Mouse (Mus musculus): ENCODE measurements around the gene Rpl21. TPM values are rescaled to one million over a fixed set of nuclear protein-coding genes. Genes with fewer than 3 reads are reported as not detected.

Gene Rpl21
- total and polyA plus RNA-seq, 3 experiments = 388 to 2,344 (median 1,729) TPM

- no peaks in the 10 kb centered on the region for H3K9me3 ChIP-seq (replicated peaks)
- TF ChIP-seq CTCF (IDR thresholded peaks at IDR 0.05; ENCODE audit: low read depth, low read length) (no peak), POLR2AphosphoS5 (IDR thresholded peaks at IDR 0.05; ENCODE audit: insufficient replicate concordance, low read depth, low read length) (no peak), GATA2 (IDR thresholded peaks at IDR 0.05; ENCODE audit: borderline replicate concordance, low read depth, low read length) (no peak), GATA1 (IDR thresholded peaks at IDR 0.05; ENCODE audit: borderline replicate concordance, low read length) (no peak), TAL1 (conservative IDR thresholded peaks at IDR 0.05; ENCODE audit: low read depth, low read length) (no peak)
- no peak for DNase-seq (ENCODE audit: low spot score)
- H3K36me3 ChIP-seq (replicated peaks) = peaks cover 35% of the 10 kb centered on the region
- peaks cover 38% of the 10 kb centered on the region for H3K4me1 ChIP-seq (ENCODE audit: insufficient read depth, low read depth, low read length)
- H3K4me3 ChIP-seq (ENCODE audit: low read depth, low read length) = no peak overlapping the region; the same call in 1 of the 2 replicates
- no peaks in the 10 kb centered on the region for H3K27me3 ChIP-seq (ENCODE audit: insufficient read depth, low read length)
- no peak for ATAC-seq (ENCODE audit: extremely low read depth, insufficient number of reproducible peaks, low FRiP score, poor library complexity, severe bottlenecking)
These were observed 40.4 kb upstream of the Rpl21 start for GRCm38 (mm10) chr5:146792140-146792791.

GRCm38 (mm10) chr5:146793630-146794083 lies 39.0 kb upstream of the Rpl21 start:
- peaks cover 5% of the 10 kb centered on the region for H3K27me3 ChIP-seq (ENCODE audit: insufficient read depth, low read length)
- H3K36me3 ChIP-seq (replicated peaks) = peaks cover 25% of the 10 kb centered on the region
- no peak for DNase-seq (ENCODE audit: low spot score)
- H3K4me3 ChIP-seq (ENCODE audit: low read depth, low read length) = peak overlapping the region; percentile 84
- no peaks in the 10 kb centered on the region for H3K9me3 ChIP-seq (replicated peaks)
- TF ChIP-seq TAL1 (conservative IDR thresholded peaks at IDR 0.05; ENCODE audit: low read depth, low read length) (no peak), GATA2 (IDR thresholded peaks at IDR 0.05; ENCODE audit: borderline replicate concordance, low read depth, low read length) (no peak), GATA1 (IDR thresholded peaks at IDR 0.05; ENCODE audit: borderline replicate concordance, low read length) (no peak), CTCF (IDR thresholded peaks at IDR 0.05; ENCODE audit: low read depth, low read length) (no peak), POLR2AphosphoS5 (IDR thresholded peaks at IDR 0.05; ENCODE audit: insufficient replicate concordance, low read depth, low read length) (no peak)
- H3K4me1 ChIP-seq (ENCODE audit: insufficient read depth, low read depth, low read length) = peaks cover 46% of the 10 kb centered on the region
- no peak for ATAC-seq (ENCODE audit: extremely low read depth, insufficient number of reproducible peaks, low FRiP score, poor library complexity, severe bottlenecking)

GRCm38 (mm10) chr5:146794084-146794852 lies 38.4 kb upstream of the Rpl21 start:
- Histone ChIP-seq H3K9me3 (replicated peaks) (no peaks in the 10 kb centered on the region), H3K4me1 (ENCODE audit: insufficient read depth, low read depth, low read length) (peaks cover 52% of the 10 kb centered on the region), H3K27me3 (ENCODE audit: insufficient read depth, low read length) (peaks cover 5% of the 10 kb centered on the region), H3K4me3 (ENCODE audit: low read depth, low read length) (peak overlapping the region; percentile 84), H3K36me3 (replicated peaks) (peaks cover 21% of the 10 kb centered on the region)
- DNase-seq (ENCODE audit: low spot score) (peak; percentile 45), ATAC-seq (ENCODE audit: extremely low read depth, insufficient number of reproducible peaks, low FRiP score, poor library complexity, severe bottlenecking) (no peak)
- TF ChIP-seq TAL1 (conservative IDR thresholded peaks at IDR 0.05; ENCODE audit: low read depth, low read length) (no peak), GATA2 (IDR thresholded peaks at IDR 0.05; ENCODE audit: borderline replicate concordance, low read depth, low read length) (no peak), CTCF (IDR thresholded peaks at IDR 0.05; ENCODE audit: low read depth, low read length) (no peak), GATA1 (IDR thresholded peaks at IDR 0.05; ENCODE audit: borderline replicate concordance, low read length) (no peak), POLR2AphosphoS5 (IDR thresholded peaks at IDR 0.05; ENCODE audit: insufficient replicate concordance, low read depth, low read length) (no peak)

- TF ChIP-seq POLR2AphosphoS5 (IDR thresholded peaks at IDR 0.05; ENCODE audit: insufficient replicate concordance, low read depth, low read length) = no peak
- TF ChIP-seq GATA1 (IDR thresholded peaks at IDR 0.05; ENCODE audit: borderline replicate concordance, low read length) = no peak
- no peak for TF ChIP-seq CTCF (IDR thresholded peaks at IDR 0.05; ENCODE audit: low read depth, low read length)
- TF ChIP-seq TAL1 (conservative IDR thresholded peaks at IDR 0.05; ENCODE audit: low read depth, low read length) = no peak
- TF ChIP-seq GATA2 (IDR thresholded peaks at IDR 0.05; ENCODE audit: borderline replicate concordance, low read depth, low read length) = no peak
- peak within 1 kb of the TSS; percentile 84 for H3K4me3 ChIP-seq (ENCODE audit: low read depth, low read length)
- H3K9me3 ChIP-seq (replicated peaks) = no peaks in the 10 kb centered on the region
- ATAC-seq (ENCODE audit: extremely low read depth, insufficient number of reproducible peaks, low FRiP score, poor library complexity, severe bottlenecking) (peak; percentile 88), DNase-seq (ENCODE audit: low spot score) (peak; percentile 96)
- H3K4me1 ChIP-seq (ENCODE audit: insufficient read depth, low read depth, low read length) = peaks cover 52% of the 10 kb centered on the region
- peaks cover 17% of the 10 kb centered on the region for H3K36me3 ChIP-seq (replicated peaks)
- H3K27me3 ChIP-seq (ENCODE audit: insufficient read depth, low read length) = peaks cover 5% of the 10 kb centered on the region
These were observed 37.8 kb upstream of the Rpl21 start, which contains the start of gene Usp12 for GRCm38 (mm10) chr5:146794853-146795252. Usp12 (minus strand) TSS chr5:146795006.

- H3K4me1 ChIP-seq (ENCODE audit: insufficient read depth, low read depth, low read length) = peaks cover 50% of the 10 kb centered on the region
These were observed 37.0 kb upstream of the Rpl21 start for GRCm38 (mm10) chr5:146795728-146796127.

GRCm38 (mm10) chr5:146798031-146798430 lies 34.7 kb upstream of the Rpl21 start:
- H3K4me3 ChIP-seq (ENCODE audit: low read depth, low read length) = no peak overlapping the region
- TF ChIP-seq GATA2 (IDR thresholded peaks at IDR 0.05; ENCODE audit: borderline replicate concordance, low read depth, low read length) (no peak), GATA1 (IDR thresholded peaks at IDR 0.05; ENCODE audit: borderline replicate concordance, low read length) (no peak), POLR2AphosphoS5 (IDR thresholded peaks at IDR 0.05; ENCODE audit: insufficient replicate concordance, low read depth, low read length) (no peak), TAL1 (conservative IDR thresholded peaks at IDR 0.05; ENCODE audit: low read depth, low read length) (no peak), CTCF (IDR thresholded peaks at IDR 0.05; ENCODE audit: low read depth, low read length) (no peak)
- peaks cover 29% of the 10 kb centered on the region for H3K4me1 ChIP-seq (ENCODE audit: insufficient read depth, low read depth, low read length)
- no peaks in the 10 kb centered on the region for H3K36me3 ChIP-seq (replicated peaks)
- peaks cover 5% of the 10 kb centered on the region for H3K9me3 ChIP-seq (replicated peaks)
- DNase-seq (ENCODE audit: low spot score) = no peak
- ATAC-seq (ENCODE audit: extremely low read depth, insufficient number of reproducible peaks, low FRiP score, poor library complexity, severe bottlenecking) = no peak
- H3K27me3 ChIP-seq (ENCODE audit: insufficient read depth, low read length) = peaks cover 5% of the 10 kb centered on the region

More at GRCm38 (mm10) chr5:146795728-146796127, 37.0 kb upstream of the Rpl21 start:
- H3K36me3 ChIP-seq (replicated peaks) = peaks cover 16% of the 10 kb centered on the region
- peaks cover 5% of the 10 kb centered on the region for H3K27me3 ChIP-seq (ENCODE audit: insufficient read depth, low read length)
- ATAC-seq (ENCODE audit: extremely low read depth, insufficient number of reproducible peaks, low FRiP score, poor library complexity, severe bottlenecking) (no peak), DNase-seq (ENCODE audit: low spot score) (no peak)
- H3K4me3 ChIP-seq (ENCODE audit: low read depth, low read length) = no peak overlapping the region
- TF ChIP-seq GATA2 (IDR thresholded peaks at IDR 0.05; ENCODE audit: borderline replicate concordance, low read depth, low read length) (no peak), GATA1 (IDR thresholded peaks at IDR 0.05; ENCODE audit: borderline replicate concordance, low read length) (no peak), CTCF (IDR thresholded peaks at IDR 0.05; ENCODE audit: low read depth, low read length) (no peak), TAL1 (conservative IDR thresholded peaks at IDR 0.05; ENCODE audit: low read depth, low read length) (no peak), POLR2AphosphoS5 (IDR thresholded peaks at IDR 0.05; ENCODE audit: insufficient replicate concordance, low read depth, low read length) (no peak)
- no peaks in the 10 kb centered on the region for H3K9me3 ChIP-seq (replicated peaks)

All from G1E (cell line).